Mouse (Mus musculus): ENCODE results near the gene Cdkl3.

Cdkl3 gene

GRCm38 (mm10) chr11:52018217-52018616, 14.2 kb downstream of the Cdkl3 start:
- DNase-seq = no peak

GRCm38 (mm10) chr11:52032356-52032755, 28.3 kb downstream of the Cdkl3 start:
- no peak for DNase-seq

- DNase-seq = no peak
Measured at GRCm38 (mm10) chr11:52033953-52034352, 29.9 kb downstream of the Cdkl3 start.

GRCm38 (mm10) chr11:52035905-52036304, 31.9 kb downstream of the Cdkl3 start:
- DNase-seq = no peak

- DNase-seq = no peak
Measured at GRCm38 (mm10) chr11:52037659-52038058, 33.6 kb downstream of the Cdkl3 start.

- DNase-seq = peak; percentile 26 to 38
Measured at GRCm38 (mm10) chr11:52043224-52043623, 39.2 kb downstream of the Cdkl3 start.

- no peak for DNase-seq
Measured at GRCm38 (mm10) chr11:52044156-52044555, 40.1 kb downstream of the Cdkl3 start.

GRCm38 (mm10) chr11:52046446-52047165, 42.6 kb downstream of the Cdkl3 start:
- peak; percentile 8 for DNase-seq

GRCm38 (mm10) chr11:52053371-52053770, 49.4 kb downstream of the Cdkl3 start:
- no peak for DNase-seq

- no peak for DNase-seq
Measured at GRCm38 (mm10) chr11:52054728-52055127, 50.7 kb downstream of the Cdkl3 start.

GRCm38 (mm10) chr11:52056198-52056597, 52.2 kb downstream of the Cdkl3 start:
- DNase-seq = no peak

GRCm38 (mm10) chr11:52059001-52059400, 55.0 kb downstream of the Cdkl3 start:
- DNase-seq = no peak

GRCm38 (mm10) chr11:52060315-52060714, 56.3 kb downstream of the Cdkl3 start:
- DNase-seq = no peak

GRCm38 (mm10) chr11:52062406-52062805, 58.4 kb downstream of the Cdkl3 start:
- peak; percentile 26 to 28 for DNase-seq

- DNase-seq = peak; percentile 15 to 21
Measured at GRCm38 (mm10) chr11:52064398-52064797, 60.4 kb downstream of the Cdkl3 start.

GRCm38 (mm10) chr11:52065841-52066240, 61.8 kb downstream of the Cdkl3 start:
- DNase-seq = peak; percentile 25 to 28

GRCm38 (mm10) chr11:52071768-52072167, 67.7 kb downstream of the Cdkl3 start:
- no peak for DNase-seq

GRCm38 (mm10) chr11:52073528-52074170, 69.6 kb downstream of the Cdkl3 start:
- no peak for DNase-seq

- DNase-seq = no peak
Measured at GRCm38 (mm10) chr11:52074626-52075470, 70.8 kb downstream of the Cdkl3 start.

- DNase-seq = peak; percentile 77 to 82
Measured at GRCm38 (mm10) chr11:52075794-52076633, 72.0 kb downstream of the Cdkl3 start.

- no peak for DNase-seq
Measured at GRCm38 (mm10) chr11:52076742-52077352, 72.8 kb downstream of the Cdkl3 start.

- DNase-seq = no peak
Measured at GRCm38 (mm10) chr11:52077939-52078338, 73.9 kb downstream of the Cdkl3 start.
